Mouse (Mus musculus): ENCODE measurements at regions not wholly inside any gene's neighbourhood (a gene's known extent, or its start where the extent isn't known, plus 50 kb on each side); places are given as distances from the start of the nearest gene placed in this dataset.
"Not testable (repeated sequence)": the region's sequence is repeated elsewhere in the genome, so short reads cannot be mapped to it uniquely, and the experiment has no call there.

GRCm38 (mm10) chr13:52353437-52353836 is 177.6 kb downstream of the Diras2 start:
- Histone ChIP-seq H3K36me3 (ENCODE audit: control insufficient read depth, insufficient read depth, low read length) (no peaks in the 10 kb centered on the region), H3K4me3 (ENCODE audit: low read length) (no peak overlapping the region), H3K4me1 (replicated peaks; ENCODE audit: control insufficient read depth, insufficient read depth, low read length) (no peaks in the 10 kb centered on the region), H3K9me3 (ENCODE audit: control insufficient read depth, low read length) (peaks cover 3% of the 10 kb centered on the region; the same call in 1 of the 2 replicates), H3K27ac (ENCODE audit: low read length) (no peak overlapping the region), H3K27me3 (ENCODE audit: control insufficient read depth, insufficient read depth, low read depth, low read length) (no peaks in the 10 kb centered on the region), H3K4me2 (ENCODE audit: low read depth, low read length) (no peak overlapping the region), H3K9ac (ENCODE audit: low read length) (no peak overlapping the region)
- 66% methylated on average over 3 of the region's 3 CpGs for WGBS
- no peak for ATAC-seq (ENCODE audit: low read depth)

GRCm38 (mm10) chr13:52353966-52354365 is 177.1 kb downstream of the Diras2 start:
- H3K27ac ChIP-seq (ENCODE audit: low read length), result no peak overlapping the region
- no peak overlapping the region for H3K4me3 ChIP-seq (ENCODE audit: low read length)
- WGBS, result 52% methylated on average over 2 of the region's 2 CpGs
- H3K9me3 ChIP-seq (ENCODE audit: control insufficient read depth, low read length), result peaks cover 3% of the 10 kb centered on the region; the same call in 1 of the 2 replicates
- no peak overlapping the region for H3K9ac ChIP-seq (ENCODE audit: low read length)
- ATAC-seq (ENCODE audit: low read depth), result no peak
- H3K27me3 ChIP-seq (ENCODE audit: control insufficient read depth, insufficient read depth, low read depth, low read length), result no peaks in the 10 kb centered on the region
- no peaks in the 10 kb centered on the region for H3K4me1 ChIP-seq (replicated peaks; ENCODE audit: control insufficient read depth, insufficient read depth, low read length)
- no peak overlapping the region for H3K4me2 ChIP-seq (ENCODE audit: low read depth, low read length)
- H3K36me3 ChIP-seq (ENCODE audit: control insufficient read depth, insufficient read depth, low read length), result no peaks in the 10 kb centered on the region

DNA sequence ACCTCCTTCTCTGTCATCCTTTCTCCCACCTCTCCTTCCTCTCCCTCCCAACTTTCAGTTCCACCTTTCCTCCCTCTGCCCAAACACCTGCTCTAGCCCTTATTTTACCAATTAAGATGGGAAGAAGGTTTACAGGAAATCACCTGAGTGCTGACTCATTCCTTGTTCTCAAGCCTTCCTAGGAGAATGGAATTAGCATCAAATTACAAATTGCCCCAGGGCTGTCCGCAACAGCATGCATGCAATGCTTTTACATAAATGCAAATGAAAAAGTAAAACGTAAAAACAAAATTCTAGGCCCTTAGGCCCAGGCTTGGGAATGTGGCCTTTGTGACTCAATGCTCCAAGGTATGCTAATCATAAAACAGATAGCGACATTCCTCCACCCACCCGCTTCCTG is 175.2 kb downstream of the Diras2 start:
- not testable (repeated sequence) for H3K36me3 ChIP-seq (ENCODE audit: control insufficient read depth, insufficient read depth, low read length); H3K9ac ChIP-seq (ENCODE audit: low read length); H3K4me2 ChIP-seq (ENCODE audit: low read depth, low read length); H3K9me3 ChIP-seq (ENCODE audit: control insufficient read depth, low read length); H3K27ac ChIP-seq (ENCODE audit: low read length); ATAC-seq (ENCODE audit: low read depth); H3K27me3 ChIP-seq (ENCODE audit: control insufficient read depth, insufficient read depth, low read depth, low read length); H3K4me3 ChIP-seq (ENCODE audit: low read length); H3K4me1 ChIP-seq (replicated peaks; ENCODE audit: control insufficient read depth, insufficient read depth, low read length)
- 88% methylated on average over 2 of the region's 4 CpGs for WGBS

DNA sequence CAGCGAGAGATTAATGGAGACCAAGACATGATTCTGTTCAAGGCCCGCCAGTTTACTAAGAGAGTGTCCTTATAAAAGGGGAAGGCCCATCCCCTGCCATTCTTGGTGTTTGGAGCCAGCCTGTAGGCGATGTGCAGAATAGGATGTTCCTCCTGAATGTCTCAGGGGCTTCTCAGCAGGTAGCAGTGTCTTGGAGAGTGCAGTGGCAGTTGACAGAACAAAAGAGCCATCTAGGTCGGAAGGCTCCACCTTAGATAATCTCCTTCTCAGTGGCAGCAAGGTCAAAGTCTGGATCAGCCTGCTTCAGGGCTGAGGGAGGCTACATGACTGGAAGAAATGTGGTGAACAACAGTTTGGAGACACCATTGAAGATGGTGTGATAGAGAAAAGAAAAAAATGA is 171.7 kb downstream of the Diras2 start:
- not testable (repeated sequence) for H3K9me3 ChIP-seq (ENCODE audit: control insufficient read depth, low read length); H3K27ac ChIP-seq (ENCODE audit: low read length)
- 71% methylated on average over 4 of the region's 4 CpGs for WGBS

DNA sequence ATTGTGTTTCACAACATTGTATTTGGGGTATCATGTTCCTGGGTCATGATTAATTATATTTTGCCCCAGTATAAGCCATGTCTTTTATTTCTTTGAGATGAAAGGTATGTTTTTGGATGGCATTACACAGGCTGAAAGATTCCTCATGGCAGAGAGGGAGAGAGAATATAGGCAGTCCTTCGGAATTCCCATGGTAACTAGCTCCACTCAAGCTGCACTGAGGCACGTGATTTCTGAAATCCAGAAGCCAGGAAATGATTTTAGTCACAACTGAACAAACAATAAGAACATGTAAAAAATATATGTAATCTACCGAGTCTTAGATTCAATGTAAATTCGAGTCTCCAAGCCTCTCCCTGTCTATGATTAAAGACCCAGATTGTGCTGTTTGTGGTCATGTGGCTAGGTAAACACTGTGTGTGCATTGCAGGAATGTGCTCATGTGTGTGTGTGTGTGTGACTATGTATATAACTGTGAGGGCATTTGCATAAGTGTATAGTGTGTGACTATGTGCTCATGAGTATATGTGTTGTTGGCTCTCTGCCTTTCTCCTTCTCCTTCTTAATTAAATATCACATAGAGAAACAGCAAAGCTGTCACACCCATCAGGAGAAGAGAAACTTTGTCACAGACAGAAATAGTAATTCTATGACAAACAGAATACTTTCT is 169.8 kb downstream of the Diras2 start:
- H3K4me2 ChIP-seq (ENCODE audit: low read depth, low read length), result no peak overlapping the region
- no peak for ATAC-seq (ENCODE audit: low read depth)
- 44% methylated on average over 4 of the region's 4 CpGs for WGBS
- no peaks in the 10 kb centered on the region; the same call in 1 of the 2 replicates for H3K4me1 ChIP-seq (replicated peaks; ENCODE audit: control insufficient read depth, insufficient read depth, low read length)
- H3K27ac ChIP-seq (ENCODE audit: low read length), result no peak overlapping the region
- H3K4me3 ChIP-seq (ENCODE audit: low read length), result no peak overlapping the region
- H3K9ac ChIP-seq (ENCODE audit: low read length), result no peak overlapping the region
- H3K9me3 ChIP-seq (ENCODE audit: control insufficient read depth, low read length), result peaks cover 3% of the 10 kb centered on the region; the same call in 1 of the 2 replicates
- H3K27me3 ChIP-seq (ENCODE audit: control insufficient read depth, insufficient read depth, low read depth, low read length), result no peaks in the 10 kb centered on the region
- H3K36me3 ChIP-seq (ENCODE audit: control insufficient read depth, insufficient read depth, low read length), result no peaks in the 10 kb centered on the region

More for the DNA sequence above, 171.7 kb downstream of the Diras2 start:
- not testable (repeated sequence) for ATAC-seq (ENCODE audit: low read depth); H3K27me3 ChIP-seq (ENCODE audit: control insufficient read depth, insufficient read depth, low read depth, low read length); H3K9ac ChIP-seq (ENCODE audit: low read length); H3K36me3 ChIP-seq (ENCODE audit: control insufficient read depth, insufficient read depth, low read length); H3K4me2 ChIP-seq (ENCODE audit: low read depth, low read length); H3K4me3 ChIP-seq (ENCODE audit: low read length); H3K4me1 ChIP-seq (replicated peaks; ENCODE audit: control insufficient read depth, insufficient read depth, low read length)

DNA sequence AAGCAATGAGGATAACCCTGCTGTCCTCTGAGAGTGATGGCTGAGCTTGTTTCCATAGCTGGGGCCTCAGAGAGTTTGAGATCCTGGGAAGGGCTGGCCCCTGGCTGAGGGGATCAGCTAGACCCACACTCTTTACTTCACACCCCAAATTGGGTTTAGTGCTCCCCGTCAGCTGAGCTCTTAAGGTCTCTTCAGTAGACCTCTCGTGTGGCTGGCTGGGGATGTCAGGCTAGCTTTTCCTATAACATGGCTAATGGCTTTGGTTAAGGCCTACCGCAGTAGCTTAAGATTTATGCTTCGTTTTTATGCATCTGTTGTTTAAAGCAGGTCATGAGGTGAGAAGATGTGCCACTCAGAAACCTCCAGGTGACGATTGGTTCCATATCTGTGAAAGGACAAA is 168.8 kb downstream of the Diras2 start:
- Histone ChIP-seq H3K9ac (ENCODE audit: low read length) (no peak overlapping the region), H3K36me3 (ENCODE audit: control insufficient read depth, insufficient read depth, low read length) (no peaks in the 10 kb centered on the region), H3K4me2 (ENCODE audit: low read depth, low read length) (no peak overlapping the region), H3K27ac (ENCODE audit: low read length) (no peak overlapping the region), H3K9me3 (ENCODE audit: control insufficient read depth, low read length) (no peaks in the 10 kb centered on the region), H3K27me3 (ENCODE audit: control insufficient read depth, insufficient read depth, low read depth, low read length) (no peaks in the 10 kb centered on the region), H3K4me3 (ENCODE audit: low read length) (no peak overlapping the region), H3K4me1 (replicated peaks; ENCODE audit: control insufficient read depth, insufficient read depth, low read length) (no peaks in the 10 kb centered on the region; the same call in 1 of the 2 replicates)
- 84% methylated on average over 5 of the region's 5 CpGs for WGBS
- ATAC-seq (ENCODE audit: low read depth), result no peak

DNA sequence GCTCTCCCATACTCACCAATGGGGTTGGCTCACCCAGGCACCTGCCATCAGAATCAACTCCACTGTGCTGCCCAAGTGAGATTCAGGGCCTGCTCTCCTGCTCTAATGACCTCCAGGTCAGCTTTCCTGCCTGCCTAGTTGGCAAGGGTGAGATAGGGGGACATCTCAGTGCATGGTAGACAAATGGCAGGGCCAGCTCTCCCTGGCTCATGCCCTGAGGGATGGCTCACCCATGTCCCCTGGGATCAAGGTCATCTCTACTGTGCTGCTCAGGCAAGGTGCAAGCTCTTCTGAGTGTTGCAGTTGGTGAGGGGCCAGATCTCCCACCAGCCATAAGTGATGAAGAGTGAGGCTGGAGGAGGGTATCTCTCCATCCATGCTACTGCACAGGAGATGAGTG is 161.2 kb downstream of the Diras2 start:
- no peaks in the 10 kb centered on the region for H3K27me3 ChIP-seq (ENCODE audit: control insufficient read depth, insufficient read depth, low read depth, low read length)
- no peak overlapping the region for H3K4me3 ChIP-seq (ENCODE audit: low read length)
- H3K4me2 ChIP-seq (ENCODE audit: low read depth, low read length), result no peak overlapping the region
- H3K27ac ChIP-seq (ENCODE audit: low read length), result no peak overlapping the region
- H3K36me3 ChIP-seq (ENCODE audit: control insufficient read depth, insufficient read depth, low read length), result no peaks in the 10 kb centered on the region
- ATAC-seq (ENCODE audit: low read depth), result no peak
- no peak overlapping the region for H3K9ac ChIP-seq (ENCODE audit: low read length)
- no peaks in the 10 kb centered on the region; the same call in none of the 2 replicates for H3K4me1 ChIP-seq (replicated peaks; ENCODE audit: control insufficient read depth, insufficient read depth, low read length)
- H3K9me3 ChIP-seq (ENCODE audit: control insufficient read depth, low read length), result no peaks in the 10 kb centered on the region

- no peak overlapping the region for H3K27ac ChIP-seq (ENCODE audit: low read length)
- no peaks in the 10 kb centered on the region for H3K9me3 ChIP-seq (ENCODE audit: control insufficient read depth, low read length)
- no peaks in the 10 kb centered on the region; the same call in 1 of the 2 replicates for H3K4me1 ChIP-seq (replicated peaks; ENCODE audit: control insufficient read depth, insufficient read depth, low read length)
- H3K9ac ChIP-seq (ENCODE audit: low read length), result no peak overlapping the region
- no peak overlapping the region for H3K4me3 ChIP-seq (ENCODE audit: low read length)
- no peak for ATAC-seq (ENCODE audit: low read depth)
- H3K4me2 ChIP-seq (ENCODE audit: low read depth, low read length), result no peak overlapping the region
- H3K36me3 ChIP-seq (ENCODE audit: control insufficient read depth, insufficient read depth, low read length), result no peaks in the 10 kb centered on the region
- 71% methylated on average over 3 of the region's 3 CpGs for WGBS
- no peaks in the 10 kb centered on the region for H3K27me3 ChIP-seq (ENCODE audit: control insufficient read depth, insufficient read depth, low read depth, low read length)
These were observed 159.1 kb downstream of the Diras2 start for GRCm38 (mm10) chr13:52371986-52372385.

DNA sequence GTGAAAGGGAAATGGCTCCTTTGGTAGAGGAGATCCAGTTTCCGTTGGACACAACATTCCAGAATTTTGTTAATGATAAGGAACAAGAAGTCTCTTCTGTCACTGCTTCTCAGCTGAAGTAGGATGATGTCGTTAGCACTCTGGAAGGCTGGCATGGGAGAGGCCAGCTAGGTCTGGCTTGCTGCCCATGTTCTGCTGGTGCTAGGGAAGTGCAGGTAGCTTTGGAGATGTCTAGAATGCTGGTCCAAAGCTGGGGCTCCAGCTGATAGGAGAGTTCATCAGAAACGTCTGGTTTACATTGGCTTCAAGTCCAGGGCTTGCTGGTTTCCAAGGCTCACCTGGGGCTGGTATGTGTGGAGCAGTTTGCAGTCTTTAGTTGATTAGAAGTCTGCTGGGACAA is 156.3 kb downstream of the Diras2 start:
- peaks cover 7% of the 10 kb centered on the region for H3K9me3 ChIP-seq (ENCODE audit: control insufficient read depth, low read length)
- H3K27ac ChIP-seq (ENCODE audit: low read length), result no peak overlapping the region
- H3K4me1 ChIP-seq (replicated peaks; ENCODE audit: control insufficient read depth, insufficient read depth, low read length), result no peaks in the 10 kb centered on the region; the same call in 1 of the 2 replicates
- H3K27me3 ChIP-seq (ENCODE audit: control insufficient read depth, insufficient read depth, low read depth, low read length), result no peaks in the 10 kb centered on the region
- H3K4me3 ChIP-seq (ENCODE audit: low read length), result no peak overlapping the region
- no peak overlapping the region for H3K9ac ChIP-seq (ENCODE audit: low read length)
- ATAC-seq (ENCODE audit: low read depth), result no peak
- no peak overlapping the region for H3K4me2 ChIP-seq (ENCODE audit: low read depth, low read length)
- WGBS, result 41% methylated on average over 3 of the region's 3 CpGs
- H3K36me3 ChIP-seq (ENCODE audit: control insufficient read depth, insufficient read depth, low read length), result no peaks in the 10 kb centered on the region

DNA sequence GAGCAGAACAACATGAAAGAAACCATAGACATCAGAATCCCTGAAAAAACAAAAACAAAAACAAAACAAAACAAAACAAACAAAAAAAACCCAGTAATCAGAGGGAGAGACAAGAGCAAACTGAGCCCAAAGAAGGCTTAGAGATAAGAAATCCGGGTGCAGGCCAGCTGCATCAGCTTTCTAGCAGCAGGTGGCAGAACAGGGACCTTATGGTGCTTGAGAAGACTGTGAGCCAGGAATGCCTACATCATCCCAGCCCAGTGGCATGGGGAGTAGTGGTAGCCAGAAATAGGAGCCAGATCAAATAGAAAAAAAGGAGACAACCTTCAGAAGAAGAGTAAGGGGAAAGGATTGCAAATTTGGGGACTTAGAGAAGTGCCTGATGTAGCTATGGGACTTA is 152.8 kb downstream of the Diras2 start:
- Histone ChIP-seq H3K36me3 (ENCODE audit: control insufficient read depth, insufficient read depth, low read length) (no peaks in the 10 kb centered on the region), H3K9me3 (ENCODE audit: control insufficient read depth, low read length) (peaks cover 9% of the 10 kb centered on the region), H3K4me2 (ENCODE audit: low read depth, low read length) (no peak overlapping the region), H3K27me3 (ENCODE audit: control insufficient read depth, insufficient read depth, low read depth, low read length) (no peaks in the 10 kb centered on the region), H3K4me3 (ENCODE audit: low read length) (no peak overlapping the region), H3K4me1 (replicated peaks; ENCODE audit: control insufficient read depth, insufficient read depth, low read length) (no peaks in the 10 kb centered on the region), H3K27ac (ENCODE audit: low read length) (no peak overlapping the region), H3K9ac (ENCODE audit: low read length) (no peak overlapping the region)
- ATAC-seq (ENCODE audit: low read depth), result no peak
- WGBS, result 30% methylated on average over 1 of the region's 1 CpGs
